Mouse (Mus musculus): ENCODE measurements around the gene Tcp10b. TPM values are rescaled to one million over a fixed set of nuclear protein-coding genes. Genes with fewer than 3 reads are reported as not detected.

The Tcp10b gene
- polyA plus RNA-seq (2012; rRNA removed; ENCODE audit: low replicate concordance) = 0.08 TPM in 1 of 2 replicates, not detected in the other

GRCm38 (mm10) chr17:13060804-13061203, at the start of gene Tcp10b:
TSS of gene Tcp10b (plus strand) at chr17:13061104.

GRCm38 (mm10) chr17:13052124-13052813, 8.6 kb upstream of the Tcp10b start, which contains the start of gene Gpr31b:
TSS of gene Gpr31b (minus strand) at chr17:13052296.

GRCm38 (mm10) chr17:13131710-13132109, 70.8 kb downstream of the Tcp10b start, which contains the start of gene Unc93a:
TSS of gene Unc93a (minus strand) at chr17:13131810.

Other genes starting within 250 kb of the Tcp10b start
- not detected in 2 replicates for gene Mas1, start 193.0 kb upstream of the Tcp10b start, polyA plus RNA-seq (2012; rRNA removed; ENCODE audit: low replicate concordance)
- not detected in 2 replicates for gene Mrgprh, start 185.1 kb upstream of the Tcp10b start, polyA plus RNA-seq (2012; rRNA removed; ENCODE audit: low replicate concordance)
- gene Pnldc1, start 150.9 kb upstream of the Tcp10b start, polyA plus RNA-seq (2012; rRNA removed; ENCODE audit: low replicate concordance) = 0.58 and 0.60 TPM in 2 replicates
- gene Tcp1, start 145.4 kb upstream of the Tcp10b start, polyA plus RNA-seq (2012; rRNA removed; ENCODE audit: low replicate concordance) = 13.8 and 17.2 TPM in 2 replicates
- 22.1 and 31.4 TPM in 2 replicates for gene Mrpl18, start 144.8 kb upstream of the Tcp10b start, polyA plus RNA-seq (2012; rRNA removed; ENCODE audit: low replicate concordance)
- 0.50 TPM in 1 of 2 replicates, not detected in the other for gene Acat3, start 120.5 kb upstream of the Tcp10b start, polyA plus RNA-seq (2012; rRNA removed; ENCODE audit: low replicate concordance)
- 3.8 and 5.5 TPM in 2 replicates for gene Acat2, start 100.4 kb upstream of the Tcp10b start, polyA plus RNA-seq (2012; rRNA removed; ENCODE audit: low replicate concordance)
- 10.2 and 10.7 TPM in 2 replicates for gene Wtap, start 66.9 kb upstream of the Tcp10b start, polyA plus RNA-seq (2012; rRNA removed; ENCODE audit: low replicate concordance)
- gene Sod2, start 54.3 kb upstream of the Tcp10b start, polyA plus RNA-seq (2012; rRNA removed; ENCODE audit: low replicate concordance) = 383 and 394 TPM in 2 replicates
- 0.75 TPM in 1 of 2 replicates, not detected in the other for gene Gpr31b, start 8.8 kb upstream of the Tcp10b start, polyA plus RNA-seq (2012; rRNA removed; ENCODE audit: low replicate concordance)
- gene Unc93a, start 70.7 kb downstream of the Tcp10b start, polyA plus RNA-seq (2012; rRNA removed; ENCODE audit: low replicate concordance) = 1.1 and 5.7 TPM in 2 replicates
- gene Smok2a, start 160.1 kb downstream of the Tcp10b start, polyA plus RNA-seq (2012; rRNA removed; ENCODE audit: low replicate concordance) = not detected in 2 replicates
- gene Smok2b, start 169.2 kb downstream of the Tcp10b start, polyA plus RNA-seq (2012; rRNA removed; ENCODE audit: low replicate concordance) = not detected in 2 replicates

Measured in duodenum, adult 2 months (tissue).